Mouse (Mus musculus): Measurements from ENCODE around the gene 1700086D15Rik.

- TF ChIP-seq CTCF (conservative IDR thresholded peaks at IDR 0.05; ENCODE audit: low read length): no peak
- no peak for TF ChIP-seq POU5F1 (IDR thresholded peaks at IDR 0.05; ENCODE audit: borderline replicate concordance, low read length)
These were observed at the start of gene 1700086D15Rik for GRCm38 (mm10) chr11:65159791-65160190.

Measured in E14TG2a.4 (cell line).